Mouse (Mus musculus): ENCODE results near the gene Tbc1d22a. TPM values are rescaled to one million over a fixed set of nuclear protein-coding genes. Genes with fewer than 3 reads are reported as not detected.
"Not testable (repeated sequence)": the region's sequence is repeated elsewhere in the genome, so short reads cannot be mapped to it uniquely, and the experiment has no call there.

Gene Tbc1d22a
- polyA plus RNA-seq, 1 experiment from 2014 or later, result 8.7 TPM

DNA sequence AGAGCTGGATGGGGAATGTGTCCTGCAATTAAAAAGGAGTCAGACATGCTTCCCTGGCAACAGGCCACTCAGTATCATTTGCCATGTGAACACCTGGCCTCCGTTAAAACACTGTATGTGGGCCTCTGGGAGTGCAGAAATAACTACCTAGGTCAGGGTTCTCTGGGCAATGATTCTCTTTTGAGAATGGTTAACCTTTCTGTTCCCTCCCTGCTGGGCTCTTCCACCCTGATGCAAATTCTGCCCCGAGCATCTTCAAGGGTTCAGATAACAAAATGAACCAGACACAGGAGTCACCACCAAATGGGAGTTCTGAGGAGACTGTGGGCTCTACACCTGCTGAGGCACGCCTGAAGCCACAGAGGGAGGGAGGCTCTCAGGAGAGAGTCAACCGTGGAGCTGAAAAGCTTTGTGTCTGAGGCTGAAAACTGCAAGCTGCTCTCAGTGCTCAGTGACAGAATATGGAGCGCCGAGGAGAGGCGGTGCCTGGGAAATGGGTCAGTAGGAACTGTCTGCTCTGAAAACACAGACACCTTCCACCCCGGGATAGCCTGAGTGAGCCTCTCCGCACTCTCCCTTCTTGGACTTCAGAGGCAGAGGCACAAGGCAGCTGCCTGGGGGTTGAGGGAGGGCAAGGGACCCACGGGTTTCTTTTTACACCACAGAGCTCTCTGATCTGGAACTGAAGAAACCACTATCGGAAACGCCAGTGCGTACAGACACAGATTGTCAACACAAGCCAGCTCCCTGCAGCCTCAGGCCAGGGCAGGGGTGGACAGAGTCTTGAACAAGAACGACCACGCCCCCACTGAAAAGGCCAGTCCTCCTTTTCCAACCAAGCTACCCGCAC lies 40.9 kb upstream of the Tbc1d22a start:
- Histone ChIP-seq H3K9ac (ENCODE audit: low read length) (no peak overlapping the region), H3K36me3 (ENCODE audit: control insufficient read depth, insufficient read depth, low read length) (no peaks in the 10 kb centered on the region), H3K4me1 (replicated peaks; ENCODE audit: control insufficient read depth, insufficient read depth) (peaks cover 8% of the 10 kb centered on the region; the same call in 1 of the 2 replicates), H3K9me3 (ENCODE audit: control insufficient read depth, low read length) (no peaks in the 10 kb centered on the region), H3K4me3 (ENCODE audit: low read depth, low read length) (no peak overlapping the region), H3K27ac (replicated peaks) (no peak overlapping the region), H3K4me2 (replicated peaks; ENCODE audit: low read depth) (no peak overlapping the region), H3K27me3 (ENCODE audit: control insufficient read depth, insufficient read depth, low read length) (no peaks in the 10 kb centered on the region)
- 35% methylated on average over 16 of the region's 16 CpGs for WGBS
- ATAC-seq (ENCODE audit: low FRiP score, low TSS enrichment) (no peak; the same call in 1 of the 2 replicates), DNase-seq (ENCODE audit: low spot score) (peak; percentile 35)
- TF ChIP-seq EP300 (optimal IDR thresholded peaks at IDR 0.05) (no peak), CTCF (IDR thresholded peaks at IDR 0.05; ENCODE audit: low read depth) (no peak)

DNA sequence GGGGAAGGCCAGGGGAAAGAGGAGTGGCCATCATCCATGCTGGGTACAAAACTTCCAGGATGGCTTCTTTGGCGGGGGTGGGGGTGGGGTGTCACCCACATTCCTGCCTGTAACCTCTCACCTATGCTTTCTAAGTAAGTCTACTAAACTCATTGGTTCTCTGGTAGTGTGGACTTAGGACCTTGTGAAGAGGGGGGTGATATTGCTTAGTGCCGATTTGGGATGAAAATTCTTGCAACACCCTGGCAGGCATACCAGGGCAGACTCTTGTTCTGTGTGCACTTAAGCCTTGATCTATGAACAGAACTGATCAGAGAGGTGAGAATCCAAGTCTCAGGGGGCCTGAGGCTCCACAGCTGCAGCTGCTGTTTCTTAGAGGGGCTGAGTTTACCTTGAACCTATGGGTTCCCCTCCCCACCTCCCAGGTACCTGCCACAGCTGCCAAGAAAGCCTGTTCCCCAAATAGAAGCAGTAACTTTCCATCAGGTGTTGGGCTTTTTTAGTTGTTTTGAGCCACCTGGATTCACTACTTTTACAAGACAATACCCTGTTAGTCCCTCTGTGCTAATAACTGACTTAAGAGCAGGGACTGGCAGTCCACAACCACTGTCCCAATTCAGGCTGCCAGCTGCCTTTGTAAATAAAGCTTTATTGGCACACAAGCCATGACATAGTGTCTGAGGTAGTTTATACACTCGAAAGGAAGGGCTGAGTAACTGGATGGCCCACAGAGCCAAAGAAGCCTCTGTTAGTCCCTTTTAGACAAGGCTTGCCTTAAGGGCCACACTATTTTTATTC lies 38.8 kb upstream of the Tbc1d22a start:
- no peaks in the 10 kb centered on the region for H3K9me3 ChIP-seq (ENCODE audit: control insufficient read depth, low read length)
- ATAC-seq (ENCODE audit: low FRiP score, low TSS enrichment) (no peak), DNase-seq (ENCODE audit: low spot score) (no peak)
- 0 out of 2 replicates have a peak, but pooled peaks cover 5% of the 10 kb centered on the region for H3K4me1 ChIP-seq (replicated peaks; ENCODE audit: control insufficient read depth, insufficient read depth)
- no peaks in the 10 kb centered on the region for H3K36me3 ChIP-seq (ENCODE audit: control insufficient read depth, insufficient read depth, low read length)
- no peak for TF ChIP-seq EP300 (optimal IDR thresholded peaks at IDR 0.05)
- no peak for TF ChIP-seq CTCF (IDR thresholded peaks at IDR 0.05; ENCODE audit: low read depth)
- no peak overlapping the region for H3K4me3 ChIP-seq (ENCODE audit: low read depth, low read length)
- H3K27me3 ChIP-seq (ENCODE audit: control insufficient read depth, insufficient read depth, low read length), result no peaks in the 10 kb centered on the region
- no peak overlapping the region for H3K27ac ChIP-seq (replicated peaks)
- H3K9ac ChIP-seq (ENCODE audit: low read length), result no peak overlapping the region
- no peak overlapping the region for H3K4me2 ChIP-seq (replicated peaks; ENCODE audit: low read depth)
- 72% methylated on average over 3 of the region's 3 CpGs for WGBS

DNA sequence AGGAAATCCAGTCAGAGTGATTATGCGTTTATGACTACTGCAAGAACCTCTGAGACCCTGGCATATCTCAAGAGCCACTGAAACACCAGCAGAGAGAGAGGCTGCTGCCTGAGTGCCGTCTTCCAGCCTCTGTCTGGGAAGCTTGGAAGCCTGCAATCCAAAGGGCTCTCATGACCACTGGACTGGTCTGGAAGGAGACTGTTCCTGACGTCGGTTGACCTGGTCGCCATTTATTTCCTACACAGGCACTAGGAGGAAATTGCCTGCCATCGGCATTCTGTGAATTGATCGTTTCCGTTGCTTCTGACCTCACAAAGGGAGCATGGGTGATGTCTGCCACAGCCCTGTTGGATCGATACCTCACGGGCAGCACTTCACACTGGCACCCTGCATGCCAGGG lies 38.1 kb upstream of the Tbc1d22a start:
- no peaks in the 10 kb centered on the region for H3K9me3 ChIP-seq (ENCODE audit: control insufficient read depth, low read length)
- TF ChIP-seq CTCF (IDR thresholded peaks at IDR 0.05; ENCODE audit: low read depth), result no peak
- TF ChIP-seq EP300 (optimal IDR thresholded peaks at IDR 0.05), result no peak
- no peak overlapping the region for H3K4me3 ChIP-seq (ENCODE audit: low read depth, low read length)
- no peak overlapping the region for H3K9ac ChIP-seq (ENCODE audit: low read length)
- 88% methylated on average over 10 of the region's 10 CpGs for WGBS
- 0 out of 2 replicates have a peak, but pooled peaks cover 5% of the 10 kb centered on the region for H3K4me1 ChIP-seq (replicated peaks; ENCODE audit: control insufficient read depth, insufficient read depth)
- H3K36me3 ChIP-seq (ENCODE audit: control insufficient read depth, insufficient read depth, low read length), result no peaks in the 10 kb centered on the region
- no peak for ATAC-seq (ENCODE audit: low FRiP score, low TSS enrichment)
- DNase-seq (ENCODE audit: low spot score), result no peak
- no peaks in the 10 kb centered on the region for H3K27me3 ChIP-seq (ENCODE audit: control insufficient read depth, insufficient read depth, low read length)
- no peak overlapping the region for H3K4me2 ChIP-seq (replicated peaks; ENCODE audit: low read depth)
- no peak overlapping the region for H3K27ac ChIP-seq (replicated peaks)

DNA sequence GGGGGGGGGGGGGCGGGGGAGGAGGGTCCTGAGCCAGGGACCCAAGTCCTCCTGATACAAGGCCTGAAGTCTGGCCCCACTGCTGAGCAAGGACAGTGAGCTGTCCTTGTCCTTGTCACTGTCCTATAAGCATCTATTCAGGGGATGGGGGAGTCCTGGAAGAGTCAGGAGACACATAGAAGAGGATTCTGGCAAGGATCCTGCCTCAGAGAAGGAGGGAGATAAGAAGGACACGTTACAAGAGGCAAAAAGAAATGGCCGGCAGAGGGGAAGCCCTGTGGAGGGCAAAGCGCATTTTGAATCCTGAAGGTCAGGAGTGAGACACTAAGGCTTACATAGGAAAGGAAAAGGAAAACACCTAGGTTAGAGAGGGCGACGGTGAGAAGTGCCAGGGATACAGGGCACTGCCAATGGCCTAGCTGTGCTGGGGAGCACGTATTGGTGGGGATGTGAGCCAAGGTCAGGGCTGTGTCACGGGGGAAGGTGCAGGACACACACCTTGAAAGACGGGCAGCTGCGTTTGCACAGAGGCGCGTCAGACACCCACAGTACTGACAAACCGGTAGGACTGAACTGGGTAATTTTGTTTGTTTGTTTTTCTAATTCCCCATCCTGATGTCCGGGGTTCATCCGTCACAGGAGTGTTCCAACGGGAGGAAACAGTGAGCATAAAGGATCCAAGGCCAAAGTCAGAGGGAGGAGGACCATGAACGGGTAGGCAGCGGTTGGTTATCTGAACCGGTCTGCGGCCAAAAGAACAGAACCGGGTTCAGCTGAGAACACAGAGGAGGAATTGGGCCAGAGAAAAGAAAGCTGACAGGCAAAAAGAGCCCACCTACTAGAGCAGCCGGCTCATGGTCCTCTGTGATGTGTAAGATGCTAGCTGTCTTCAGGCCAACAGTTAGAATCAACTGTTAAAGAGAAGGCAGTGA lies 37.2 kb upstream of the Tbc1d22a start:
- Histone ChIP-seq H3K27ac (replicated peaks) (no peak overlapping the region), H3K27me3 (ENCODE audit: control insufficient read depth, insufficient read depth, low read length) (no peaks in the 10 kb centered on the region), H3K4me3 (ENCODE audit: low read depth, low read length) (no peak overlapping the region), H3K9ac (ENCODE audit: low read length) (no peak overlapping the region), H3K9me3 (ENCODE audit: control insufficient read depth, low read length) (no peaks in the 10 kb centered on the region), H3K4me1 (replicated peaks; ENCODE audit: control insufficient read depth, insufficient read depth) (0 out of 2 replicates have a peak, but pooled peaks cover 7% of the 10 kb centered on the region), H3K36me3 (ENCODE audit: control insufficient read depth, insufficient read depth, low read length) (no peaks in the 10 kb centered on the region), H3K4me2 (replicated peaks; ENCODE audit: low read depth) (no peak overlapping the region)
- WGBS, result 67% methylated on average over 21 of the region's 22 CpGs
- no peak for DNase-seq (ENCODE audit: low spot score)
- no peak for ATAC-seq (ENCODE audit: low FRiP score, low TSS enrichment)
- TF ChIP-seq CTCF (IDR thresholded peaks at IDR 0.05; ENCODE audit: low read depth), result no peak
- TF ChIP-seq EP300 (optimal IDR thresholded peaks at IDR 0.05), result no peak

DNA sequence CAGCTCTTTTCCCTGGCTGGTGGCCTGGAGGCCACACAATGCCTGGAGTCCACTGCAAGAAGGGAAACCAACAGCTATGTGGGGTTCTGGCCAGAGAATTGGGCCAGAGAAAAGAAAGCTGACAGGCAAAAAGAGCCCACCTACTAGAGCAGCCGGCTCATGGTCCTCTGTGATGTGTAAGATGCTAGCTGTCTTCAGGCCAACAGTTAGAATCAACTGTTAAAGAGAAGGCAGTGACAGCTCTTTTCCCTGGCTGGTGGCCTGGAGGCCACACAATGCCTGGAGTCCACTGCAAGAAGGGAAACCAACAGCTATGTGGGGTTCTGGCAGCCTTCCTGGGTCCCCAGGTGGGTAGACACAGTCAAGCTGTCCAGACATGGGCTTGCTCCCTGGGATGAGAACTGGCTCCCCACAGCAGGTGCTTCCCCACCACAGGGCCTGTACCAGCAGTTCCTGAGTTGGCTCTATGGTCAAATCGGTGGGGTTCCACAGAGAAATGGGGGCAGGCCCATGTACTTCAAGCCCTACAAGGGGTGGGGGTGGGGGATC lies 36.5 kb upstream of the Tbc1d22a start:
- not testable (repeated sequence) for H3K9me3 ChIP-seq (ENCODE audit: control insufficient read depth, low read length); H3K4me2 ChIP-seq (replicated peaks; ENCODE audit: low read depth); H3K4me1 ChIP-seq (replicated peaks; ENCODE audit: control insufficient read depth, insufficient read depth); H3K27me3 ChIP-seq (ENCODE audit: control insufficient read depth, insufficient read depth, low read length); ATAC-seq (ENCODE audit: low FRiP score, low TSS enrichment); H3K27ac ChIP-seq (replicated peaks); H3K9ac ChIP-seq (ENCODE audit: low read length); H3K36me3 ChIP-seq (ENCODE audit: control insufficient read depth, insufficient read depth, low read length); DNase-seq (ENCODE audit: low spot score); H3K4me3 ChIP-seq (ENCODE audit: low read depth, low read length)
- 86% methylated on average over 2 of the region's 2 CpGs for WGBS
